Mouse (Mus musculus) liver, embryonic 14.5 days (tissue): ENCODE results near the gene Rtn4rl1. TPM values are rescaled to one million over a fixed set of nuclear protein-coding genes. Genes with fewer than 3 reads are reported as not detected.
A peak's percentile ranks its signal among the peaks of the same experiment; 100 is the strongest.

Experiments used
- ATAC-seq: fragments of 200-750 bp; cut with Nextera tagmentation; 2 replicates; pipeline ENCODE4 v1.8.0; 2017; ENCODE audit warnings: moderate number of reproducible peaks, mild to moderate bottlenecking, moderate library complexity; ENCODE audit not compliant: insufficient read depth
- DNase-seq, 3 experiments: peaks; one replicate each; pipeline ENCODE4 v3.0.0-alpha.2; 2012 to 2013; ENCODE audit warnings: low read depth in 3 of 3, low spot score in 3 of 3
- H3K27ac ChIP-seq: fragments of 300-500 bp; sonication (generic); 2 replicates; pipeline ENCODE4 v1.5.1; 2014; ENCODE audit warnings: moderate library complexity, mild to moderate bottlenecking, control low read depth, inconsistent platforms
- H3K27me3 ChIP-seq: fragments of 300-500 bp; sonication (generic); 2 replicates; pipeline ENCODE4 v1.6.1; 2014; ENCODE audit warnings: mild to moderate bottlenecking, low read length, moderate library complexity; ENCODE audit not compliant: control insufficient read depth, insufficient read depth
- H3K36me3 ChIP-seq: fragments of 300-500 bp; sonication (generic); replicated peaks from 2 replicates; pipeline ENCODE4 v1.6.1; 2014; ENCODE audit warnings: low read depth; ENCODE audit not compliant: control insufficient read depth, insufficient read depth
- H3K4me1 ChIP-seq, 2 experiments: fragments of 200-500 bp in 1 of 2; fragments of 300-500 bp in 1 of 2; sonication (generic) in 1 of 2; replicated peaks; 2 replicates each; pipeline ENCODE4 v1.6.1; 2012 to 2014; ENCODE audit warnings: antibody characterized with exemption in 1 of 2, inconsistent platforms in 1 of 2, low read length in 1 of 2; ENCODE audit not compliant: control insufficient read depth in 2 of 2, insufficient read depth in 2 of 2
- H3K4me2 ChIP-seq: fragments of 300-500 bp; sonication (generic); 2 replicates; pipeline ENCODE4 v1.6.1; 2014; ENCODE audit warnings: low read depth, mild to moderate bottlenecking, control low read depth, moderate library complexity
- H3K4me3 ChIP-seq, 2 experiments: fragments of 200-500 bp in 1 of 2; fragments of 300-500 bp in 1 of 2; sonication (generic) in 1 of 2; 2 replicates each; pipeline ENCODE4 v1.5.1; 2012 to 2014; ENCODE audit warnings: low read depth in 2 of 2, low read length in 2 of 2, mild to moderate bottlenecking in 2 of 2, control low read depth in 1 of 2, inconsistent platforms in 1 of 2, moderate library complexity in 1 of 2; ENCODE audit not compliant: insufficient read depth in 1 of 2
- H3K9ac ChIP-seq: fragments of 300-500 bp; sonication (generic); replicated peaks from 2 replicates; pipeline ENCODE4 v1.6.1; 2014; ENCODE audit warnings: mild to moderate bottlenecking, control low read depth, moderate library complexity
- H3K9me3 ChIP-seq: fragments of 300-500 bp; sonication (generic); 2 replicates; pipeline ENCODE4 v1.6.1; 2016; ENCODE audit warnings: low read length, mixed read lengths; ENCODE audit not compliant: control insufficient read depth
- CTCF ChIP-seq: IDR thresholded peaks from 2 replicates; pipeline ENCODE4 v1.5.1; 2016; ENCODE audit warnings: antibody characterized with exemption, low read depth, control low read depth
- EP300 ChIP-seq: IDR thresholded peaks from 2 replicates; pipeline ENCODE4 v1.6.1; 2016; ENCODE audit warnings: antibody characterized with exemption, low read depth
- WGBS: fragments of 180-500 bp; shearing (Covaris S2); extraction: QIAGEN DNeasy Blood & Tissue Kit; methylation state at CpG from one replicate; pipeline ENCODE4 v1.1.7; 2014; ENCODE audit not compliant: insufficient replicate concordance; 5-methylcytosine and 5-hydroxymethylcytosine counted together
- polyA plus RNA-seq, 2 experiments: library from polyadenylated mRNA; depleted of rRNA in 1 of 2; stranded (reverse) in 1 of 2; unstranded in 1 of 2; fragments of >200 nt; fragmentation: Nextera tagmentation in 1 of 2; extraction: Ambion mirVana in 1 of 2; gene quantifications; 2 replicates each; pipeline versions ENCODE4 v1.2.1 to v1.2.3; 2012 to 2014

The Rtn4rl1 gene
- polyA plus RNA-seq, 2 experiments: 0.56 to 0.98 TPM

- 69% methylated on average over 5 of the region's 5 CpGs for WGBS
- Histone ChIP-seq H3K27ac (no peak overlapping the region), H3K36me3 (no peaks in the 10 kb centered on the region), H3K4me3 (no peak overlapping the region), H3K27me3 (no peaks in the 10 kb centered on the region), H3K9ac (no peak overlapping the region), H3K4me1 (peaks cover 0 to 15% of the 10 kb centered on the region in 2 experiments; a peak in 2 of 4 replicates), H3K4me2 (no peak overlapping the region), H3K9me3 (no peaks in the 10 kb centered on the region)
- ATAC-seq: no peak
- DNase-seq: no peak
- no peak for TF ChIP-seq CTCF
- no peak for TF ChIP-seq EP300
Observed at GRCm38 (mm10) chr11:75156416-75156815, 37.2 kb upstream of the Rtn4rl1 start.

GRCm38 (mm10) chr11:75157037-75157436, 36.5 kb upstream of the Rtn4rl1 start:
- Histone ChIP-seq H3K4me3 (no peak overlapping the region), H3K27ac (no peak overlapping the region), H3K4me2 (no peak overlapping the region), H3K36me3 (no peaks in the 10 kb centered on the region), H3K27me3 (no peaks in the 10 kb centered on the region), H3K4me1 (peaks cover 0 to 15% of the 10 kb centered on the region in 2 experiments; a peak in 2 of 4 replicates), H3K9me3 (no peaks in the 10 kb centered on the region), H3K9ac (no peak overlapping the region)
- DNase-seq (no peak), ATAC-seq (no peak)
- no peak for TF ChIP-seq EP300
- no peak for TF ChIP-seq CTCF
- 59% methylated on average over 4 of the region's 4 CpGs for WGBS

GRCm38 (mm10) chr11:75157901-75158300, 35.7 kb upstream of the Rtn4rl1 start:
- H3K4me2 ChIP-seq: no peak overlapping the region
- TF ChIP-seq EP300: no peak
- no peak for TF ChIP-seq CTCF
- no peaks in the 10 kb centered on the region for H3K36me3 ChIP-seq
- H3K4me1 ChIP-seq: peaks cover 0 to 15% of the 10 kb centered on the region in 2 experiments; a peak in 2 of 4 replicates
- 62% methylated on average over 2 of the region's 2 CpGs for WGBS
- DNase-seq (no peak), ATAC-seq (no peak)
- no peak overlapping the region for H3K27ac ChIP-seq
- no peak overlapping the region for H3K9ac ChIP-seq
- no peak overlapping the region for H3K4me3 ChIP-seq
- H3K27me3 ChIP-seq: no peaks in the 10 kb centered on the region
- no peaks in the 10 kb centered on the region for H3K9me3 ChIP-seq

GRCm38 (mm10) chr11:75158432-75158831, 35.2 kb upstream of the Rtn4rl1 start:
- Histone ChIP-seq H3K36me3 (no peaks in the 10 kb centered on the region), H3K4me1 (peaks cover 0 to 13% of the 10 kb centered on the region in 2 experiments; a peak in 2 of 4 replicates), H3K27me3 (no peaks in the 10 kb centered on the region), H3K27ac (no peak overlapping the region), H3K4me3 (no peak overlapping the region), H3K9ac (no peak overlapping the region), H3K9me3 (no peaks in the 10 kb centered on the region), H3K4me2 (no peak overlapping the region)
- ATAC-seq (no peak), DNase-seq (no peak)
- 89% methylated on average over 14 of the region's 14 CpGs for WGBS
- TF ChIP-seq EP300: no peak
- TF ChIP-seq CTCF: no peak

GRCm38 (mm10) chr11:75159564-75159963, 34.0 kb upstream of the Rtn4rl1 start:
- Histone ChIP-seq H3K4me3 (no peak overlapping the region), H3K9ac (no peak overlapping the region), H3K9me3 (no peaks in the 10 kb centered on the region), H3K4me1 (peaks cover 0 to 7% of the 10 kb centered on the region in 2 experiments; a peak in 2 of 4 replicates), H3K36me3 (no peaks in the 10 kb centered on the region), H3K27me3 (peaks cover 1% of the 10 kb centered on the region), H3K4me2 (no peak overlapping the region), H3K27ac (no peak overlapping the region)
- no peak for DNase-seq
- peak; percentile 72 for TF ChIP-seq CTCF
- TF ChIP-seq EP300: no peak
- ATAC-seq: no peak
- WGBS: 47% methylated on average over 2 of the region's 2 CpGs
